Mouse (Mus musculus): ENCODE measurements at regions not wholly inside any gene's neighbourhood (a gene's known extent, or its start where the extent isn't known, plus 50 kb on each side); places are given as distances from the start of the nearest gene placed in this dataset.

- TF ChIP-seq EP300 (IDR thresholded peaks at IDR 0.05; ENCODE audit: insufficient read depth, low read depth, low read length) (no peak), POLR2A (IDR thresholded peaks at IDR 0.05; ENCODE audit: insufficient read depth, low read depth, low read length) (no peak)
These were observed 116.9 kb downstream of the Plxna1 start for GRCm38 (mm10) chr6:89245506-89245905.
